Mouse (Mus musculus): Measurements from ENCODE around the gene Trmt1l. TPM values are rescaled to one million over a fixed set of nuclear protein-coding genes. Genes with fewer than 3 reads are reported as not detected.

Trmt1l gene
- total and polyA plus RNA-seq, 3 experiments = 21.2 to 132 (median 69.9) TPM

- Histone ChIP-seq H3K9me3 (replicated peaks) (no peaks in the 10 kb centered on the region), H3K4me3 (ENCODE audit: low read depth, low read length) (no peak overlapping the region), H3K4me1 (ENCODE audit: insufficient read depth, low read depth, low read length) (peaks cover 17% of the 10 kb centered on the region), H3K36me3 (replicated peaks) (peaks cover 56% of the 10 kb centered on the region), H3K27me3 (ENCODE audit: insufficient read depth, low read length) (no peaks in the 10 kb centered on the region)
- no peak for DNase-seq (ENCODE audit: low spot score)
- TF ChIP-seq TAL1 (conservative IDR thresholded peaks at IDR 0.05; ENCODE audit: low read depth, low read length) = no peak
- TF ChIP-seq GATA1 (IDR thresholded peaks at IDR 0.05; ENCODE audit: borderline replicate concordance, low read length) = no peak
- TF ChIP-seq CTCF (IDR thresholded peaks at IDR 0.05; ENCODE audit: low read depth, low read length) = no peak
- TF ChIP-seq GATA2 (IDR thresholded peaks at IDR 0.05; ENCODE audit: borderline replicate concordance, low read depth, low read length) = no peak
- no peak for TF ChIP-seq POLR2AphosphoS5 (IDR thresholded peaks at IDR 0.05; ENCODE audit: insufficient replicate concordance, low read depth, low read length)
- no peak for ATAC-seq (ENCODE audit: extremely low read depth, insufficient number of reproducible peaks, low FRiP score, poor library complexity, severe bottlenecking)
Observed at GRCm38 (mm10) chr1:151484754-151485153, 56.4 kb downstream of the Trmt1l start.

GRCm38 (mm10) chr1:151489806-151490205 lies 61.5 kb downstream of the Trmt1l start:
- TF ChIP-seq TAL1 (conservative IDR thresholded peaks at IDR 0.05; ENCODE audit: low read depth, low read length) (no peak), CTCF (IDR thresholded peaks at IDR 0.05; ENCODE audit: low read depth, low read length) (no peak), GATA1 (IDR thresholded peaks at IDR 0.05; ENCODE audit: borderline replicate concordance, low read length) (no peak), POLR2AphosphoS5 (IDR thresholded peaks at IDR 0.05; ENCODE audit: insufficient replicate concordance, low read depth, low read length) (no peak), GATA2 (IDR thresholded peaks at IDR 0.05; ENCODE audit: borderline replicate concordance, low read depth, low read length) (no peak)
- no peaks in the 10 kb centered on the region for H3K9me3 ChIP-seq (replicated peaks)
- no peak overlapping the region for H3K4me3 ChIP-seq (ENCODE audit: low read depth, low read length)
- H3K4me1 ChIP-seq (ENCODE audit: insufficient read depth, low read depth, low read length) = peaks cover 38% of the 10 kb centered on the region
- peaks cover 32% of the 10 kb centered on the region for H3K36me3 ChIP-seq (replicated peaks)
- no peak for ATAC-seq (ENCODE audit: extremely low read depth, insufficient number of reproducible peaks, low FRiP score, poor library complexity, severe bottlenecking)
- H3K27me3 ChIP-seq (ENCODE audit: insufficient read depth, low read length) = no peaks in the 10 kb centered on the region
- DNase-seq (ENCODE audit: low spot score) = no peak

GRCm38 (mm10) chr1:151492419-151492818 lies 64.1 kb downstream of the Trmt1l start:
- Histone ChIP-seq H3K4me3 (ENCODE audit: low read depth, low read length) (no peak overlapping the region), H3K27me3 (ENCODE audit: insufficient read depth, low read length) (no peaks in the 10 kb centered on the region), H3K4me1 (ENCODE audit: insufficient read depth, low read depth, low read length) (peaks cover 56% of the 10 kb centered on the region), H3K36me3 (replicated peaks) (peaks cover 34% of the 10 kb centered on the region), H3K9me3 (replicated peaks) (no peaks in the 10 kb centered on the region)
- 0 out of 2 replicates have a peak, but pooled peaks have one; percentile 38 for ATAC-seq (ENCODE audit: extremely low read depth, insufficient number of reproducible peaks, low FRiP score, poor library complexity, severe bottlenecking)
- peak; percentile 22 for DNase-seq (ENCODE audit: low spot score)
- TF ChIP-seq GATA2 (IDR thresholded peaks at IDR 0.05; ENCODE audit: borderline replicate concordance, low read depth, low read length) (no peak), CTCF (IDR thresholded peaks at IDR 0.05; ENCODE audit: low read depth, low read length) (no peak), GATA1 (IDR thresholded peaks at IDR 0.05; ENCODE audit: borderline replicate concordance, low read length) (no peak), TAL1 (conservative IDR thresholded peaks at IDR 0.05; ENCODE audit: low read depth, low read length) (no peak), POLR2AphosphoS5 (IDR thresholded peaks at IDR 0.05; ENCODE audit: insufficient replicate concordance, low read depth, low read length) (no peak)

GRCm38 (mm10) chr1:151493826-151494225 lies 65.5 kb downstream of the Trmt1l start:
- H3K36me3 ChIP-seq (replicated peaks) = peaks cover 29% of the 10 kb centered on the region
- TF ChIP-seq GATA1 (IDR thresholded peaks at IDR 0.05; ENCODE audit: borderline replicate concordance, low read length) (no peak), TAL1 (conservative IDR thresholded peaks at IDR 0.05; ENCODE audit: low read depth, low read length) (no peak), POLR2AphosphoS5 (IDR thresholded peaks at IDR 0.05; ENCODE audit: insufficient replicate concordance, low read depth, low read length) (no peak), GATA2 (IDR thresholded peaks at IDR 0.05; ENCODE audit: borderline replicate concordance, low read depth, low read length) (no peak)
- no peaks in the 10 kb centered on the region for H3K9me3 ChIP-seq (replicated peaks)
- no peak for DNase-seq (ENCODE audit: low spot score)
- H3K4me1 ChIP-seq (ENCODE audit: insufficient read depth, low read depth, low read length) = peaks cover 61% of the 10 kb centered on the region
- H3K4me3 ChIP-seq (ENCODE audit: low read depth, low read length) = no peak overlapping the region
- H3K27me3 ChIP-seq (ENCODE audit: insufficient read depth, low read length) = no peaks in the 10 kb centered on the region
- ATAC-seq (ENCODE audit: extremely low read depth, insufficient number of reproducible peaks, low FRiP score, poor library complexity, severe bottlenecking) = no peak

GRCm38 (mm10) chr1:151494711-151495110 lies 66.4 kb downstream of the Trmt1l start:
- Histone ChIP-seq H3K9me3 (replicated peaks) (no peaks in the 10 kb centered on the region), H3K4me3 (ENCODE audit: low read depth, low read length) (no peak overlapping the region), H3K27me3 (ENCODE audit: insufficient read depth, low read length) (no peaks in the 10 kb centered on the region), H3K36me3 (replicated peaks) (peaks cover 26% of the 10 kb centered on the region), H3K4me1 (ENCODE audit: insufficient read depth, low read depth, low read length) (peaks cover 64% of the 10 kb centered on the region)
- DNase-seq (ENCODE audit: low spot score) = no peak
- ATAC-seq (ENCODE audit: extremely low read depth, insufficient number of reproducible peaks, low FRiP score, poor library complexity, severe bottlenecking) = no peak
- TF ChIP-seq POLR2AphosphoS5 (IDR thresholded peaks at IDR 0.05; ENCODE audit: insufficient replicate concordance, low read depth, low read length) (no peak), GATA2 (IDR thresholded peaks at IDR 0.05; ENCODE audit: borderline replicate concordance, low read depth, low read length) (no peak), CTCF (IDR thresholded peaks at IDR 0.05; ENCODE audit: low read depth, low read length) (no peak), GATA1 (IDR thresholded peaks at IDR 0.05; ENCODE audit: borderline replicate concordance, low read length) (no peak), TAL1 (conservative IDR thresholded peaks at IDR 0.05; ENCODE audit: low read depth, low read length) (no peak)

GRCm38 (mm10) chr1:151495635-151496285 lies 67.4 kb downstream of the Trmt1l start:
- H3K36me3 ChIP-seq (replicated peaks) = peaks cover 21% of the 10 kb centered on the region
- no peaks in the 10 kb centered on the region for H3K27me3 ChIP-seq (ENCODE audit: insufficient read depth, low read length)
- no peak for ATAC-seq (ENCODE audit: extremely low read depth, insufficient number of reproducible peaks, low FRiP score, poor library complexity, severe bottlenecking)
- H3K4me3 ChIP-seq (ENCODE audit: low read depth, low read length) = no peak overlapping the region
- no peaks in the 10 kb centered on the region for H3K9me3 ChIP-seq (replicated peaks)
- H3K4me1 ChIP-seq (ENCODE audit: insufficient read depth, low read depth, low read length) = peaks cover 60% of the 10 kb centered on the region
- no peak for DNase-seq (ENCODE audit: low spot score)
- TF ChIP-seq GATA2 (IDR thresholded peaks at IDR 0.05; ENCODE audit: borderline replicate concordance, low read depth, low read length) (no peak), TAL1 (conservative IDR thresholded peaks at IDR 0.05; ENCODE audit: low read depth, low read length) (no peak), CTCF (IDR thresholded peaks at IDR 0.05; ENCODE audit: low read depth, low read length) (no peak), GATA1 (IDR thresholded peaks at IDR 0.05; ENCODE audit: borderline replicate concordance, low read length) (no peak), POLR2AphosphoS5 (IDR thresholded peaks at IDR 0.05; ENCODE audit: insufficient replicate concordance, low read depth, low read length) (no peak)
